Mouse (Mus musculus) limb, embryonic 12.5 days (tissue): ENCODE measurements around the gene Gm11562. TPM values are rescaled to one million over a fixed set of nuclear protein-coding genes. Genes with fewer than 3 reads are reported as not detected.
"Not testable (repeated sequence)": the region's sequence is repeated elsewhere in the genome, so short reads cannot be mapped to it uniquely, and the experiment has no call there.

ENCODE experiments used
- ATAC-seq: fragments of 200-750 bp; cut with Nextera tagmentation; 2 replicates; pipeline ENCODE4 v1.8.0; 2017; ENCODE audit warnings: low read depth, moderate TSS enrichment; ENCODE audit not compliant: insufficient number of reproducible peaks, insufficient read depth, low FRiP score, low TSS enrichment
- H3K27ac ChIP-seq: fragments of 300-500 bp; sonication (generic); 2 replicates; pipeline ENCODE4 v1.5.1; 2016; ENCODE audit warnings: mild to moderate bottlenecking, moderate library complexity
- H3K27me3 ChIP-seq: fragments of 300-500 bp; sonication (generic); 2 replicates; pipeline ENCODE4 v1.6.1; 2016; ENCODE audit warnings: mild to moderate bottlenecking, moderate library complexity
- H3K36me3 ChIP-seq: fragments of 300-500 bp; sonication (generic); 2 replicates; pipeline ENCODE4 v1.6.1; 2016; ENCODE audit warnings: mild to moderate bottlenecking, moderate library complexity
- H3K4me1 ChIP-seq: fragments of 300-500 bp; sonication (generic); replicated peaks from 2 replicates; pipeline ENCODE4 v1.6.1; 2016
- H3K4me2 ChIP-seq: fragments of 300-500 bp; sonication (generic); 2 replicates; pipeline ENCODE4 v1.6.1; 2016; ENCODE audit warnings: mild to moderate bottlenecking, moderate library complexity
- H3K4me3 ChIP-seq: fragments of 300-500 bp; sonication (generic); replicated peaks from 2 replicates; pipeline ENCODE4 v1.5.1; 2016; ENCODE audit warnings: mild to moderate bottlenecking
- H3K9ac ChIP-seq: fragments of 300-500 bp; sonication (generic); replicated peaks from 2 replicates; pipeline ENCODE4 v1.6.1; 2016; ENCODE audit warnings: mild to moderate bottlenecking, moderate library complexity
- H3K9me3 ChIP-seq: fragments of 300-500 bp; sonication (generic); 2 replicates; pipeline ENCODE4 v1.6.1; 2016; ENCODE audit warnings: mild to moderate bottlenecking, moderate library complexity
- WGBS: fragments of 180-500 bp; shearing (Covaris S2); methylation state at CpG from one replicate; pipeline ENCODE4 v1.1.7; 2016; 5-methylcytosine and 5-hydroxymethylcytosine counted together
- polyA plus RNA-seq: library from polyadenylated mRNA; unstranded; fragments of >200 nt; fragmentation: Nextera tagmentation; extraction: Ambion mirVana; gene quantifications from 2 replicates; pipeline ENCODE4 v1.2.1, GENCODE M21; 2016

Gm11562 gene
- polyA plus RNA-seq, 1 experiment from 2014 or later, result not detected

GRCm38 (mm10) chr11:99637086-99637485 lies 16.9 kb upstream of the Gm11562 start:
- no peak overlapping the region for H3K4me3 ChIP-seq
- H3K9me3 ChIP-seq, result no peaks in the 10 kb centered on the region
- no peak overlapping the region for H3K9ac ChIP-seq
- no peaks in the 10 kb centered on the region for H3K36me3 ChIP-seq
- 68% methylated on average over 1 of the region's 1 CpGs for whole genome bisulfite sequencing
- peaks cover 7% of the 10 kb centered on the region; the same call in 1 of the 2 replicates for H3K27me3 ChIP-seq
- peaks cover 2% of the 10 kb centered on the region; the same call in 1 of the 2 replicates for H3K4me1 ChIP-seq
- no peak overlapping the region for H3K27ac ChIP-seq
- ATAC-seq, result no peak
- no peak overlapping the region for H3K4me2 ChIP-seq

- Histone ChIP-seq H3K27me3 (peaks cover 7% of the 10 kb centered on the region; the same call in 1 of the 2 replicates), H3K4me1 (no peaks in the 10 kb centered on the region), H3K4me2 (no peak within 1 kb of the TSS), H3K4me3 (no peak within 1 kb of the TSS), H3K36me3 (no peaks in the 10 kb centered on the region), H3K9me3 (no peaks in the 10 kb centered on the region), H3K27ac (no peak within 1 kb of the TSS), H3K9ac (no peak within 1 kb of the TSS)
- WGBS, result 39% methylated on average over 8 of the region's 8 CpGs
- ATAC-seq, result no peak
These were observed 14.5 kb upstream of the Gm11562 start, which contains the start of gene Krtap4-2 for GRCm38 (mm10) chr11:99634653-99635134. TSS of gene Krtap4-2 (minus strand) at chr11:99635084.

- no peak overlapping the region for H3K4me2 ChIP-seq
- H3K9me3 ChIP-seq, result no peaks in the 10 kb centered on the region
- H3K27me3 ChIP-seq, result peaks cover 7% of the 10 kb centered on the region; the same call in 1 of the 2 replicates
- ATAC-seq, result no peak
- H3K27ac ChIP-seq, result no peak overlapping the region
- no peak overlapping the region for H3K9ac ChIP-seq
- no peak overlapping the region for H3K4me3 ChIP-seq
- no peaks in the 10 kb centered on the region for H3K4me1 ChIP-seq
- WGBS, result 63% methylated on average over 2 of the region's 2 CpGs
- no peaks in the 10 kb centered on the region for H3K36me3 ChIP-seq
These were observed 13.1 kb upstream of the Gm11562 start for GRCm38 (mm10) chr11:99633293-99633692.

- no peak overlapping the region for H3K27ac ChIP-seq
- H3K27me3 ChIP-seq, result 0 out of 2 replicates have a peak, but pooled peaks cover 7% of the 10 kb centered on the region
- H3K4me3 ChIP-seq, result no peak overlapping the region
- 75% methylated on average over 3 of the region's 3 CpGs for WGBS
- H3K9me3 ChIP-seq, result no peaks in the 10 kb centered on the region
- no peak overlapping the region for H3K4me2 ChIP-seq
- no peaks in the 10 kb centered on the region for H3K36me3 ChIP-seq
- H3K4me1 ChIP-seq, result no peaks in the 10 kb centered on the region
- H3K9ac ChIP-seq, result no peak overlapping the region
- ATAC-seq, result no peak
These were observed 10.7 kb upstream of the Gm11562 start for GRCm38 (mm10) chr11:99630890-99631289.

- no peaks in the 10 kb centered on the region for H3K27me3 ChIP-seq
- WGBS, result 82% methylated on average over 4 of the region's 4 CpGs
These were observed 7.9 kb upstream of the Gm11562 start, which contains the start of gene Krtap4-1 for GRCm38 (mm10) chr11:99628138-99628537. TSS of gene Krtap4-1 (minus strand) at chr11:99628238.

GRCm38 (mm10) chr11:99614796-99615363 lies 5.4 kb downstream of the Gm11562 start, which contains the start of gene Krtap2-4:
TSS of gene Krtap2-4 (minus strand) at chr11:99614846.
- Histone ChIP-seq H3K4me1 (no peaks in the 10 kb centered on the region), H3K9me3 (no peaks in the 10 kb centered on the region), H3K9ac (no peak within 1 kb of the TSS), H3K4me3 (no peak within 1 kb of the TSS), H3K27me3 (no peaks in the 10 kb centered on the region), H3K4me2 (no peak within 1 kb of the TSS), H3K36me3 (no peaks in the 10 kb centered on the region), H3K27ac (no peak within 1 kb of the TSS)
- WGBS, result 63% methylated on average over 3 of the region's 3 CpGs
- no peak for ATAC-seq

More at GRCm38 (mm10) chr11:99628138-99628537, 7.9 kb upstream of the Gm11562 start, which contains the start of gene Krtap4-1:
- Histone ChIP-seq H3K36me3 (no peaks in the 10 kb centered on the region), H3K27ac (no peak within 1 kb of the TSS), H3K9me3 (no peaks in the 10 kb centered on the region), H3K4me1 (no peaks in the 10 kb centered on the region), H3K4me2 (no peak within 1 kb of the TSS), H3K9ac (no peak within 1 kb of the TSS), H3K4me3 (no peak within 1 kb of the TSS)
- no peak for ATAC-seq

GRCm38 (mm10) chr11:99610089-99610488 lies 10.1 kb downstream of the Gm11562 start, which contains the start of gene Gm11937:
TSS of gene Gm11937 (minus strand) at chr11:99610189.
- not testable (repeated sequence) for H3K4me2 ChIP-seq, H3K9ac ChIP-seq, H3K27me3 ChIP-seq, H3K36me3 ChIP-seq, H3K9me3 ChIP-seq, H3K27ac ChIP-seq, ATAC-seq, H3K4me1 ChIP-seq, H3K4me3 ChIP-seq
- 47% methylated on average over 1 of the region's 2 CpGs for WGBS

GRCm38 (mm10) chr11:99609126-99609525 lies 11.1 kb downstream of the Gm11562 start:
- 73% methylated on average over 1 of the region's 1 CpGs for WGBS
- no peaks in the 10 kb centered on the region for H3K36me3 ChIP-seq
- H3K9me3 ChIP-seq, result no peaks in the 10 kb centered on the region
- H3K4me1 ChIP-seq, result no peaks in the 10 kb centered on the region
- H3K27ac ChIP-seq, result no peak overlapping the region
- no peaks in the 10 kb centered on the region for H3K27me3 ChIP-seq
- ATAC-seq, result no peak
- H3K4me3 ChIP-seq, result no peak overlapping the region
- H3K9ac ChIP-seq, result no peak overlapping the region
- no peak overlapping the region for H3K4me2 ChIP-seq

- not testable (repeated sequence) for H3K4me3 ChIP-seq, H3K4me1 ChIP-seq, H3K27ac ChIP-seq, ATAC-seq, H3K9me3 ChIP-seq, H3K27me3 ChIP-seq, H3K4me2 ChIP-seq, H3K36me3 ChIP-seq, H3K9ac ChIP-seq
- WGBS, result 46% methylated on average over 1 of the region's 1 CpGs
These were observed 17.0 kb downstream of the Gm11562 start, which contains the start of gene Gm11938 for GRCm38 (mm10) chr11:99603208-99603607. TSS of gene Gm11938 (minus strand) at chr11:99603308.

GRCm38 (mm10) chr11:99597742-99598141 lies 22.5 kb downstream of the Gm11562 start, which contains the start of gene Krtap9-3:
TSS of gene Krtap9-3 (minus strand) at chr11:99598105.
- not testable (repeated sequence) for ATAC-seq, H3K4me3 ChIP-seq, H3K36me3 ChIP-seq, H3K27me3 ChIP-seq, H3K9ac ChIP-seq, H3K27ac ChIP-seq, H3K4me2 ChIP-seq, H3K9me3 ChIP-seq, H3K4me1 ChIP-seq
- WGBS, result 84% methylated on average over 6 of the region's 6 CpGs

GRCm38 (mm10) chr11:99590981-99591380 lies 29.3 kb downstream of the Gm11562 start, which contains the start of gene Krtap1-3:
TSS of gene Krtap1-3 (minus strand) at chr11:99591339.
- no peak for ATAC-seq
- Histone ChIP-seq H3K9me3 (no peaks in the 10 kb centered on the region), H3K9ac (no peak within 1 kb of the TSS), H3K27ac (no peak within 1 kb of the TSS), H3K36me3 (no peaks in the 10 kb centered on the region), H3K4me3 (no peak within 1 kb of the TSS), H3K4me2 (no peak within 1 kb of the TSS), H3K4me1 (no peaks in the 10 kb centered on the region), H3K27me3 (no peaks in the 10 kb centered on the region)
- 75% methylated on average over 6 of the region's 6 CpGs for WGBS
